8 mouse cellular contexts compared by ENCODE assay signal in the genomic region with DNA sequence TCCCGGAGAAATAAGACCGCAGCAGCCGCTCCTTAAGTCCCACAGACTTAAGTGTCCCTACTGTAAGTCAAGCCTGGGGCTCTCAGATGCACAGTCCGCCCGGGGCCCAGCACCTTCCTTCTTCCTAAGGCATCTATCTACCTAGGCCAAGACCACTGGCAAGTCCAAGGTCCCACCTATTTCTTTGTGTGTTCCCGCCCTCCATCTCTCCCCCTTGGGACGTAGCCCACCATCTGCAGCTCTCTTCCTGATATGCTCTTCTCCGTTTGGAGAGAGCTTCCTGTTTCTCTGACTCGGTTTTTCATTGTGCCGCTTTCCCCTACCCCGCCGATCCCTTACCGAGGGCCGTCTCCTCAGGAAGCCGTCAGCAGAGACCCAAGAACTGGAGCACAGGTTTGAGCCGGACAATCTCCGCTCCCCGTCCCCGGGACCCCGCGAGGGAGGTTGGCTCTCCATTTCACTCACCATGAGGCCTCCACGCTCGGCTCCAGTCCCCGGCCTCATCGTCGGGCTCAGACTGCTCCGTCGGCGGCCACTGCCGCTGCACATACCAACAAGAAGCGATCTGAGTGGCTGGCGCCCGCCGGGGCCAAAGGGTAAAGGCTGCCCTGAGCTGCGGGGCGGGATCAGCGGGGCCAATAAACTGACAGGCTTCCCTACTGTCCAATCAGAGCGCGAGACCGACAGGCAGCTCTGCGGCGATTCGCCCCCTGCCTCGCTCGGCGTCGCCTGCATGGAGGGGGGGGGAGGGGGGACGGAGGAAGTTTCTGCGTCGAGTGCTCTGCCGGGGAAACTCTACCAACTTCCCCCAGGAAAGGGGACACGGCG. TPM values are rescaled to one million over a fixed set of nuclear protein-coding genes. Genes with fewer than 3 reads are reported as not detected.
DNase-seq lines count a peak whose midpoint lies in the region; ATAC-seq lines count a peak whose summit lies in the region.

A gene (minus strand): TSS at position 601 of the 828 bp plus-strand sequence.

- peak within 1 kb of the TSS; percentile 98 for H3K27ac ChIP-seq in lung, embryonic 16.5 days (ENCODE audit: low read length)

- H3K4me1 ChIP-seq in lung, embryonic 16.5 days (replicated peaks; ENCODE audit: control insufficient read depth, insufficient read depth, low read length), result peaks cover 12% of the 10 kb centered on the region

- peak within 1 kb of the TSS; percentile 94 for H3K9ac ChIP-seq in lung, embryonic 16.5 days (ENCODE audit: low read length)

- peaks cover 12% of the 10 kb centered on the region for H3K36me3 ChIP-seq in lung, embryonic 16.5 days (ENCODE audit: control insufficient read depth, insufficient read depth, low read length)

- no peaks in the 10 kb centered on the region for H3K27me3 ChIP-seq in lung, embryonic 16.5 days (ENCODE audit: control insufficient read depth, insufficient read depth, low read depth, low read length)

- no peaks in the 10 kb centered on the region for H3K9me3 ChIP-seq in lung, embryonic 16.5 days (ENCODE audit: control insufficient read depth, low read length)

- peak within 1 kb of the TSS; percentile 63 for H3K4me2 ChIP-seq in lung, embryonic 16.5 days (ENCODE audit: low read depth, low read length)

- peak; percentile 92 for ATAC-seq in hematopoietic stem cell, adult 5-6 weeks (replicated peaks in 1 of 2; ENCODE audit: insufficient read depth in 1 of 2, low FRiP score in 2 of 2, low TSS enrichment in 1 of 2, low read depth in 1 of 2, poor library complexity in 2 of 2, severe bottlenecking in 2 of 2)
- ATAC-seq in lung, embryonic 16.5 days (ENCODE audit: low read depth), result peak; percentile 97

- under 1% methylated on average over 52 of the region's 53 CpGs for WGBS in lung, embryonic 16.5 days

- DNase-seq in MEL-GATA-1-ER (ENCODE audit: extremely low read depth, low read depth), result peak; percentile 93
- DNase-seq in cerebellum, adult 8-10 months, result peak; percentile 99
- peak; percentile 99 for DNase-seq in forelimb bud, embryonic 11.5 days (ENCODE audit: low read depth, low spot score)
- peak; percentile 97 for DNase-seq in layer of hippocampus, adult 9-10 months (ENCODE audit: low spot score)
- DNase-seq in ovary, postnatal 10 days (ENCODE audit: low spot score), result peak; percentile 100
- DNase-seq in thymus, postnatal 10 days (ENCODE audit: low spot score in 2 of 2), result peak; percentile 99 to 100

- H3K4me3 ChIP-seq in lung, embryonic 16.5 days (ENCODE audit: low read length), result peak within 1 kb of the TSS; percentile 98

RNA-seq across cellular contexts. Expression of the gene that starts here (rescaled TPM):
- total RNA-seq in hematopoietic stem cell, adult 5-6 weeks (2017), result 169 and 192 TPM in 2 replicates
- 129 and 141 TPM in 2 replicates for polyA plus RNA-seq in lung, embryonic 16.5 days (2015; fragmentation: Nextera tagmentation; extraction: Ambion mirVana)

Comparison
In these comparisons a context has a peak if more than half of its experiments do, and no peak if none do; other contexts are left out.
1. Peak in every context shown above with its lines: DNase-seq, ATAC-seq, H3K4me3 ChIP-seq and H3K27ac ChIP-seq.